Mouse (Mus musculus): Measurements from ENCODE around the gene Slc51a.

The Slc51a gene

DNA sequence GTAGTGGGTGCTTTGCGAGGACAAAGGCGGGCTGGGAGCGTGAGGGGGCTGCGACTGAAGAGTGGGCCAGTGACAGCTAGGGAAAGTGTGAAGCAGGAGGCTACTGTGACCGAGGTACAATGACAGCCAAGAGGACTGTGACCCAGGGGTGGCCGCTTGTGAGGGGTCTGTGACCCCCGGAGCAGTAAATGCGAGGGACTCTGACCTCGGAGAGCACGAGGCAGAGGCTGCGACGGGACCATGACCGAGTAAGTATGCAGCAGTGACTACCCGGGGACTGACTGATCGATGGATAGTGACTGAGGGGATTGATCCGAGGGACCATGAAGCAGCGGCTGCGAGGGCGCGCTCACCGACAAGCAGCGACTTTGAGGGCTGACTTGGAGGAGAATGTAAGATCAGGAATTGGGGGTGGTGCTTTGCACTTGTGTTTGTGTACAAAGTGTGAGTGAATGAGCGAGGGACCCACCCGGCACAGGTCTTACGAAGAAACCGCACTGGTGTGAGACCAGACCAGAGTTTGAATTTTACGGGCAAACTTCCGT is 56.6 kb downstream of the Slc51a start:
- DNase-seq (ENCODE audit: low spot score), result peak; percentile 53

DNA sequence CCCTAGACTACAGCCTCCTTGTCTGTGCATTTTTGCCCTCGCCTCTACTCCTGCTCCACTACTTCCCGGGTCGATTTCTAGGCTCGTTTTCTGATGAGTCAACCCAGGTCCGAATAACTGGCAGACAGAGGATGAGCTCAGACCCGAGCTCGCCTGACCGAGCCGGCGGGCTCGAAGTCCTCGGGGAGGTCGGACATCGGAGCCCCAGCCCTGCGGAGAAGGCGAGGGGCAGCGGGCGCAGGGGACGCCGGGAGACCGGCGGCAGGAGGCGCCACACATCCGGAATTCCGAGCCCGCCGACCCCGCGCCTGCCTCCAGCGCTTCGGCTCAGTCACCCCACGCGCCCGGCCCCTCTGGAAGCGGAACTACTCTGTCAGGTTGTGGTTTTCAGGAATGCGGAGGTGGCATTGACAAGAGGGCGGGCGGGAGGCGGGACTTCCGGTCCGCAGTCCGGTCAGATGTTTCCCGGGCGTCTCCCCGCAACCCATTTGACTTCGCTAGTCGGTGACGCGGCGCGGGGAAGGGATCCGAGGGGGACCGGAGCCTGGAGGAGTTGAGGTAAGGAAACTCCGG is 57.1 kb downstream of the Slc51a start, which contains the start of gene Pcyt1a:
Pcyt1a (plus strand) TSS at position 448 of the 573 bp plus-strand sequence.
- peak; percentile 91 for DNase-seq (ENCODE audit: low spot score)

DNA sequence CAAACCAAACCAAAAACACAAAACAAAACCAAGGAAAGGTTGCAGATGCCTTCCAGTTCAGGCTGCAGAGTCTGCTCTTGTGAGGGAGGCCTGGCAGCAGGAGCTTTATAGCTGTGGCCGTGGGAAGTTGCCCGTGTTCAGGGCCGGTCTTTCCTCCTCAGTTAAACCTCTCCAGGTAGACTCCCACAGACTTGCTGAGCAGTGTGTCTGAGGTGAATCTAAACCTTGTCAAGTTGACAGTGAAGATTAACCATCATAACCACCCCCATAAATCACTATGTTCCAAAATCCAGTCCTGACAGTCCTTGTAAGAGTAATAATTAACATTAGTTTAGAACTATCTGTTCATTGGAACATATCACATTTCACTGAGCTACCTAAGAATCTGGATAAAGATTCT is 60.2 kb downstream of the Slc51a start:
- no peak for DNase-seq (ENCODE audit: low spot score)
